Mouse (Mus musculus): ENCODE data around the gene Sema5a. TPM values are rescaled to one million over a fixed set of nuclear protein-coding genes. Genes with fewer than 3 reads are reported as not detected.
"Not testable (repeated sequence)": the region's sequence is repeated elsewhere in the genome, so short reads cannot be mapped to it uniquely, and the experiment has no call there.

Sema5a gene
- polyA plus RNA-seq (2016; fragmentation: Nextera tagmentation; extraction: Ambion mirVana): 3.9 and 4.6 TPM in 2 replicates

DNA sequence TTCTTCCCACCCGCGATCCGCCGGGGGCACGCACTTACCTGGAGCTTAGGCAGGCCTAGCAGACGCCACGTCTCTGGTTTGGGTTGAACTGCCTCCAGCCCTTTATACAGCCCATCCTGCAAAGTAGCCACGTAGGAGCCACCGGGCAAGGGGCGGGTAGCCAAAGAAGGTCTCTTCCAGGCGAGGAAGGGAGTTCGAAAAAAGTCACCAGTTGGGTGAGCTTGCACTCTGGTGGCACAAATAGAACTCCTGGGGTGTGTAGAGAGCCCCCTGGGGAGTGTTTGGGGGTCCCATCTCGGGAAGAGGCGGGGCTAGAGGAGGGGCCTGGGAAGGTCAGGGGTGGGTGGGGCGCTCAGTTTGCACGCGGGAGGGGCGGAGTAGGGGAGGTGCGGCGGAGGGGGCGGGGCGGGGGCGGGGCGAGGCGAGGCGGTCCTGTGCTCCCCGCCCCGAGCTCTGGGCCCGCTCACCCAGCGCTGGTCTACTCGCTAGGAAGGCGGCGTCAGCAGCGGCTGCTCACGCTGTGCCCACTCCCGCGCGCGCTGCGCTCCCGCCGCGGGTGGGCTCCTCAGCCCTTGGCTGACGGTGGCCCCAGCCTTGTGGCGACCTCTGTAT, at the start of gene Sema5a:
TSS of gene Sema5a (plus strand) at position 467 of the 612 bp plus-strand sequence.
- under 1% methylated on average over 37 of the region's 45 CpGs for WGBS

GRCm38 (mm10) chr15:32198076-32198475, 46.5 kb upstream of the Sema5a start:
- H3K4me3 ChIP-seq: no peak overlapping the region
- no peak overlapping the region for H3K4me2 ChIP-seq
- no peak overlapping the region for H3K27ac ChIP-seq (ENCODE audit: poor library complexity, severe bottlenecking)
- ATAC-seq (ENCODE audit: insufficient number of reproducible peaks, low FRiP score): no peak
- H3K36me3 ChIP-seq: no peaks in the 10 kb centered on the region
- H3K4me1 ChIP-seq (replicated peaks): peaks cover 5% of the 10 kb centered on the region
- H3K9me3 ChIP-seq (replicated peaks): no peaks in the 10 kb centered on the region
- H3K9ac ChIP-seq: no peak overlapping the region
- no peaks in the 10 kb centered on the region for H3K27me3 ChIP-seq (replicated peaks)
- 64% methylated on average over 9 of the region's 9 CpGs for WGBS

More for the DNA sequence above, at the start of gene Sema5a:
- Histone ChIP-seq H3K27me3 (replicated peaks) (no peaks in the 10 kb centered on the region; the same call in 1 of the 2 replicates), H3K4me1 (replicated peaks) (peaks cover 14% of the 10 kb centered on the region), H3K27ac (ENCODE audit: poor library complexity, severe bottlenecking) (peak within 1 kb of the TSS; percentile 49), H3K9me3 (replicated peaks) (no peaks in the 10 kb centered on the region), H3K36me3 (peaks cover 15% of the 10 kb centered on the region), H3K4me2 (peak within 1 kb of the TSS; percentile 99), H3K9ac (peak within 1 kb of the TSS; percentile 71), H3K4me3 (peak within 1 kb of the TSS; percentile 67)
- ATAC-seq (ENCODE audit: insufficient number of reproducible peaks, low FRiP score): peak; percentile 92

GRCm38 (mm10) chr15:32198561-32198960, 46.0 kb upstream of the Sema5a start:
- no peak overlapping the region for H3K27ac ChIP-seq (ENCODE audit: poor library complexity, severe bottlenecking)
- no peak for ATAC-seq (ENCODE audit: insufficient number of reproducible peaks, low FRiP score)
- no peak overlapping the region for H3K4me3 ChIP-seq
- no peaks in the 10 kb centered on the region for H3K36me3 ChIP-seq
- WGBS: 80% methylated on average over 5 of the region's 5 CpGs
- H3K4me1 ChIP-seq (replicated peaks): peaks cover 5% of the 10 kb centered on the region
- no peak overlapping the region for H3K4me2 ChIP-seq
- H3K9ac ChIP-seq: no peak overlapping the region
- no peaks in the 10 kb centered on the region for H3K27me3 ChIP-seq (replicated peaks)
- H3K9me3 ChIP-seq (replicated peaks): no peaks in the 10 kb centered on the region

DNA sequence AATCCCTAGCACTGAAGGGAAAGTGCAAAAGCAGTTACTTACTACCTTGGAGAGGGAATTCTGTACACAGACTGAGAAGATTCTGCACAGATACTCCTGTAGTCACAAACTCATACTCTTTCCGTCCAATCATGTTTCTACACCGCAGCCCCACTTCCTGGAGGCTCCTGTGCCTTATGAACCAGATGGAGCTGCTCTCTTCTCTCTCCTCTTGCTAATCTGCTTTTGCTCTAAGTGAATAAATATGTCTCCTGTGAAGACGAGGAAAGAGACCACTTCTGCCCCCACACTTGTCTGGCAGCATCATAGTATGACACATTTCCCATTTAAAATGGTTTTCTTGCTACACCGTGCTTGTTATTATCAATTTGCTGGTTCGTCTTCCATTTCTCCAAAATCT, 41.4 kb upstream of the Sema5a start:
- no peak overlapping the region for H3K4me3 ChIP-seq
- no peaks in the 10 kb centered on the region for H3K36me3 ChIP-seq
- WGBS: 75% methylated on average over 5 of the region's 5 CpGs
- H3K27me3 ChIP-seq (replicated peaks): no peaks in the 10 kb centered on the region
- no peak overlapping the region for H3K27ac ChIP-seq (ENCODE audit: poor library complexity, severe bottlenecking)
- H3K9me3 ChIP-seq (replicated peaks): no peaks in the 10 kb centered on the region
- H3K9ac ChIP-seq: no peak overlapping the region
- peaks cover under 1% of the 10 kb centered on the region; the same call in 1 of the 2 replicates for H3K4me1 ChIP-seq (replicated peaks)
- ATAC-seq (ENCODE audit: insufficient number of reproducible peaks, low FRiP score): no peak
- H3K4me2 ChIP-seq: no peak overlapping the region

- no peak overlapping the region for H3K4me2 ChIP-seq
- WGBS: 84% methylated on average over 10 of the region's 10 CpGs
- no peaks in the 10 kb centered on the region for H3K27me3 ChIP-seq (replicated peaks)
- H3K9me3 ChIP-seq (replicated peaks): no peaks in the 10 kb centered on the region
- H3K27ac ChIP-seq (ENCODE audit: poor library complexity, severe bottlenecking): no peak overlapping the region
- no peaks in the 10 kb centered on the region for H3K4me1 ChIP-seq (replicated peaks)
- no peak overlapping the region for H3K4me3 ChIP-seq
- no peak for ATAC-seq (ENCODE audit: insufficient number of reproducible peaks, low FRiP score)
- no peaks in the 10 kb centered on the region for H3K36me3 ChIP-seq
- H3K9ac ChIP-seq: no peak overlapping the region
These were observed 39.7 kb upstream of the Sema5a start for GRCm38 (mm10) chr15:32204908-32205307.

- 89% methylated on average over 10 of the region's 10 CpGs for WGBS
- H3K9ac ChIP-seq; H3K9me3 ChIP-seq (replicated peaks); H3K4me3 ChIP-seq; H3K27ac ChIP-seq (ENCODE audit: poor library complexity, severe bottlenecking); H3K4me1 ChIP-seq (replicated peaks); ATAC-seq (ENCODE audit: insufficient number of reproducible peaks, low FRiP score); H3K36me3 ChIP-seq; H3K27me3 ChIP-seq (replicated peaks); H3K4me2 ChIP-seq: not testable (repeated sequence)
These were observed 29.9 kb upstream of the Sema5a start for GRCm38 (mm10) chr15:32214687-32215086.

DNA sequence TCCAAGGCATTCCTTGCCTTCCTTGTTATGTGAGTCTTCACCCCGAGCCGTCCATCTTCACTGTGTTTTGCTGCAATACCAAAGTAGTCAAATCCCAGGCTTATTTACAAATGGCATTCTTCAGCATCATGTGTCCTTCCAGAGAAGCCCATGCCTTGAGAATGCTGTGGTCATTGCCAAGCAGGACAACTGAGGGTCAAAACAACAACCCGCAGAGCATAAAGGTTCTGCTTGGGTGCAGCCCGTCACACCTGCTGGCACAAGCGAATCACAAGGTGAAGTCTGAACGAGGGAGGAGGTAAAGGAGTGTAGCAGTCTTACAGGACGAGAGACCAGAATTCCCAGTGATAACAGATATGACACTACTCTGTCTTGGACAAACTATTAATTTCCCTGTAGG, 21.6 kb upstream of the Sema5a start:
- Histone ChIP-seq H3K4me2 (no peak overlapping the region), H3K27ac (ENCODE audit: poor library complexity, severe bottlenecking) (no peak overlapping the region), H3K9ac (no peak overlapping the region), H3K36me3 (no peaks in the 10 kb centered on the region), H3K27me3 (replicated peaks) (no peaks in the 10 kb centered on the region), H3K9me3 (replicated peaks) (no peaks in the 10 kb centered on the region), H3K4me1 (replicated peaks) (no peaks in the 10 kb centered on the region), H3K4me3 (no peak overlapping the region)
- WGBS: 77% methylated on average over 7 of the region's 7 CpGs
- ATAC-seq (ENCODE audit: insufficient number of reproducible peaks, low FRiP score): no peak

- ATAC-seq (ENCODE audit: insufficient number of reproducible peaks, low FRiP score): no peak
These were observed 19.2 kb upstream of the Sema5a start for GRCm38 (mm10) chr15:32225394-32225793.

GRCm38 (mm10) chr15:32226381-32226780, 18.2 kb upstream of the Sema5a start:
- Histone ChIP-seq H3K27ac (ENCODE audit: poor library complexity, severe bottlenecking) (no peak overlapping the region), H3K36me3 (no peaks in the 10 kb centered on the region), H3K4me2 (no peak overlapping the region), H3K27me3 (replicated peaks) (no peaks in the 10 kb centered on the region), H3K4me1 (replicated peaks) (no peaks in the 10 kb centered on the region), H3K9me3 (replicated peaks) (no peaks in the 10 kb centered on the region), H3K9ac (no peak overlapping the region), H3K4me3 (no peak overlapping the region)
- ATAC-seq (ENCODE audit: insufficient number of reproducible peaks, low FRiP score): no peak
- 82% methylated on average over 6 of the region's 6 CpGs for WGBS

More at GRCm38 (mm10) chr15:32225394-32225793, 19.2 kb upstream of the Sema5a start:
- H3K9ac ChIP-seq: no peak overlapping the region
- H3K27me3 ChIP-seq (replicated peaks): no peaks in the 10 kb centered on the region
- no peaks in the 10 kb centered on the region for H3K36me3 ChIP-seq
- no peaks in the 10 kb centered on the region for H3K4me1 ChIP-seq (replicated peaks)
- H3K27ac ChIP-seq (ENCODE audit: poor library complexity, severe bottlenecking): no peak overlapping the region
- H3K4me3 ChIP-seq: no peak overlapping the region
- no peaks in the 10 kb centered on the region for H3K9me3 ChIP-seq (replicated peaks)
- no peak overlapping the region for H3K4me2 ChIP-seq
- 77% methylated on average over 3 of the region's 3 CpGs for WGBS

DNA sequence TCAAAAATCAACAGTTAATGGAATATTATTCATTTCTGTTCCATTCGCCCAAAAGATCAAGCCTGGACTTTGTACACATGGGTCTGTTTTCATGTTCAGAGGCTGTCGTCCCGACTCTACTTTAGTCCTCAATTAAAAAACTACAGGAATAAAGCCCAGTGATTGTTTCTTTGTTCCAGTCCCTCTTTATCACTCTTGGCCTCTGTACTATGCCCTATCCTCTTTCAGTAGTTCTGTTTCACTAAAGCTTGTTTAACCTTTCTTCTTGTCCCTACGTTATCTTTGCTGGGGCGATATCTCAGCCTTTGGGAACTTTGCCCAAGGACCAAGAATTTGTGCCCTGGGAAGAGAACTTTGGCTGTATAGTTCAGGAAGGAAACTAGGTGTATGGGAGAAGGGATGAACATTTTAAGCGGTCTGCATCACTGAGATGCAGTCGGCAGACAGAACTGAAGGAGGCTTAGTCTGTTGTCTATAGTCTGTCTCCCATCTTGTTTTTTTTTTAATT, 17.7 kb upstream of the Sema5a start:
- ATAC-seq (ENCODE audit: insufficient number of reproducible peaks, low FRiP score): no peak
- H3K9ac ChIP-seq: no peak overlapping the region
- H3K9me3 ChIP-seq (replicated peaks): no peaks in the 10 kb centered on the region
- H3K4me1 ChIP-seq (replicated peaks): no peaks in the 10 kb centered on the region
- H3K4me2 ChIP-seq: no peak overlapping the region
- no peaks in the 10 kb centered on the region for H3K27me3 ChIP-seq (replicated peaks)
- no peak overlapping the region for H3K4me3 ChIP-seq
- no peak overlapping the region for H3K27ac ChIP-seq (ENCODE audit: poor library complexity, severe bottlenecking)
- 66% methylated on average over 7 of the region's 7 CpGs for WGBS
- no peaks in the 10 kb centered on the region for H3K36me3 ChIP-seq

GRCm38 (mm10) chr15:32230066-32230465, 14.5 kb upstream of the Sema5a start:
- Histone ChIP-seq H3K9ac (no peak overlapping the region), H3K4me1 (replicated peaks) (peaks cover 3% of the 10 kb centered on the region; the same call in 1 of the 2 replicates), H3K4me2 (no peak overlapping the region), H3K4me3 (no peak overlapping the region), H3K36me3 (no peaks in the 10 kb centered on the region), H3K27ac (ENCODE audit: poor library complexity, severe bottlenecking) (no peak overlapping the region), H3K27me3 (replicated peaks) (no peaks in the 10 kb centered on the region), H3K9me3 (replicated peaks) (no peaks in the 10 kb centered on the region)
- 85% methylated on average over 2 of the region's 2 CpGs for WGBS
- ATAC-seq (ENCODE audit: insufficient number of reproducible peaks, low FRiP score): no peak

- Histone ChIP-seq H3K27me3 (replicated peaks) (no peaks in the 10 kb centered on the region), H3K4me1 (replicated peaks) (peaks cover 3% of the 10 kb centered on the region; the same call in 1 of the 2 replicates), H3K9me3 (replicated peaks) (no peaks in the 10 kb centered on the region), H3K27ac (ENCODE audit: poor library complexity, severe bottlenecking) (no peak overlapping the region), H3K4me2 (no peak overlapping the region), H3K4me3 (no peak overlapping the region), H3K36me3 (no peaks in the 10 kb centered on the region), H3K9ac (no peak overlapping the region)
- WGBS: 70% methylated on average over 3 of the region's 3 CpGs
- ATAC-seq (ENCODE audit: insufficient number of reproducible peaks, low FRiP score): no peak
These were observed 12.4 kb upstream of the Sema5a start for GRCm38 (mm10) chr15:32232189-32232588.

Data from heart, embryonic 12.5 days (tissue).